Mouse (Mus musculus) frontal cortex, adult 2 months (tissue): ENCODE results near the gene Crot. TPM values are rescaled to one million over a fixed set of nuclear protein-coding genes. Genes with fewer than 3 reads are reported as not detected.

Experiments
- DNase-seq, 2 experiments: peaks; one replicate each; pipeline ENCODE4 v3.0.0; 2022; ENCODE audit warnings: low spot score in 1 of 2; ENCODE audit errors: extremely low spot score in 1 of 2
- polyA plus RNA-seq: library from polyadenylated mRNA; depleted of rRNA; stranded (reverse); fragments of >200 nt; gene quantifications from 2 replicates; pipeline ENCODE4 v1.2.3, GENCODE M21; 2012

Crot gene
- polyA plus RNA-seq, 1 experiment, result 27.1 TPM

GRCm38 (mm10) chr5:8999108-8999507 is 2.0 kb upstream of the Crot start:
- no peak for DNase-seq

DNA sequence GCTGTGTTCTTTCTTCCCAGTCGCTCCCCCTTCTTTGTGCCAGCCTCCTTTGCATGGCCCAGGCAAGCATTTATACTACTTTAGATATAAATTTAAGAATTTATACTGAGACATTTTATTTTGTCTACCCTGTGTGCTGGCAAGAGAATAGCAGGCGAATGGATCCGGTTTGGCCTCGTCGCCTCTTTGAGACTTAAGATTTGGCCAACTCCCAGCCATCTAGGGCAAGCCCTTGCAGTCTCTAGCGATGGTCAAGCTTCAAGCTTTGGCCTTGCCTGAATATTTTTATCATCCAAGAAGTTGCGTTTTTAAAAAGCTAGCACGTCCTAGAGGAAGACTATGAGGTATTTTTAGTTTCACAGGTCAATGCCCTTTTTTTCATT is 380 bp upstream of the Crot start:
- no peak for DNase-seq

GRCm38 (mm10) chr5:8995966-8996685 is 998 bp downstream of the Crot start:
- DNase-seq, result peak in 1 of 2 experiments; percentile 33

GRCm38 (mm10) chr5:8991626-8992025 is 5.5 kb downstream of the Crot start:
- DNase-seq, result no peak

DNA sequence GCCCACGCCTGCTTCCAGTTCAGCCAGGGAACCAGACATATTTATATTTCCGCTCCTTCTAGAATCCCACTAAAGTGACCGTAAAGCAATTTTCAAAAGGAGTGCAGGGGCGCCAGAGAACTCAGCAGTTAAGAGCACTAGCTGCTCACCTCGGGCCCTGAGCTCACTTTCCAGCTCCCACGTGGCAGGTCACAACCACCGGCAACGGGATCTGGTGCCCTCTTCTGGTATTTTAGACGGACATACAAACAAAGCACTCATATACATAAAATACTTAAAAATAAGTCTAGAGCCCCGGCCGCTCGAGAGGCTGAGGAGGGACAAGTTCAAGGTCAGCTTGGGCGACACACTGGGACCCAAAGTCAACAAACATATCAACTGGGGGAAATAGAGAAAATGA is 6.6 kb downstream of the Crot start:
- DNase-seq, result no peak

GRCm38 (mm10) chr5:8987925-8988324 is 9.2 kb downstream of the Crot start:
- no peak for DNase-seq

- no peak for DNase-seq
Measured at GRCm38 (mm10) chr5:8985470-8985869, 11.7 kb downstream of the Crot start.

DNA sequence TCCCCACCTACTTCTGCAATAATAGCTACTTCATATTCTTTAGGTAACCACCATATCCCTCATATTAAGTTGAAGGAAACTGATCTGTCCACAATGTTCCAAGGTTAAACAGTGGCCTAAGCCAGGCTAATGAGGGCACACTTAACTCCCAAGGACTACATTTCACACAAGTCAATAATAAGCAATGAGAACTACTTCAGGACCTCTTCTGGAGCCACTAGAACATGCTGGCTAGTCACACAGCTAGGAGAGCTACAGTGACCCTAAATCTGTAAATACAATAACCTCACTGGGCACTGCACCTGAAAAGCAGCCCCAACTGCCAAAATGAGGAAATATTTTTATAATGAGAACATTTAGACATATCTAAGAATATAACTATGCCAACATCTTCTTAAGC is 22.4 kb downstream of the Crot start:
- no peak for DNase-seq

DNA sequence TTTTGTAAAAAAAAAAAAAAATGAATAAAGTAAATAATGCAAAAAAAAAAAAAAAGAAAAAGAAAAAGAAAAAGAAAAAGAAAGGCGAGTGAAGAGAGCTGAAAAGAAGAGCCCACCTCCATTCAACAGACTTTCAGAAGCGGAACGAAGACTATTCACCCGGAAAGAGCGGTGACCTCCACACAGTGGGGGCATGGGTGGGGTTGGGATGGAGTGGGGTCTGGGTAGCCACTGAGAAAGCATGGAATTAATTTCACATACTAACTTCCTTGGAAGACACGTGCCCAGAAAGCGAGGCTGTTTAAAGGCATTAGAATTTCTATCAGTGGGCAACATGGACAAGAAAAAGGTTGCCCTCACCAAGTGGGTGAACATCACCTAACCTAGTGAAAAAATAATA is 24.8 kb downstream of the Crot start:
- no peak for DNase-seq

- DNase-seq, result no peak
Measured at GRCm38 (mm10) chr5:8970694-8971093, 26.4 kb downstream of the Crot start.

DNA sequence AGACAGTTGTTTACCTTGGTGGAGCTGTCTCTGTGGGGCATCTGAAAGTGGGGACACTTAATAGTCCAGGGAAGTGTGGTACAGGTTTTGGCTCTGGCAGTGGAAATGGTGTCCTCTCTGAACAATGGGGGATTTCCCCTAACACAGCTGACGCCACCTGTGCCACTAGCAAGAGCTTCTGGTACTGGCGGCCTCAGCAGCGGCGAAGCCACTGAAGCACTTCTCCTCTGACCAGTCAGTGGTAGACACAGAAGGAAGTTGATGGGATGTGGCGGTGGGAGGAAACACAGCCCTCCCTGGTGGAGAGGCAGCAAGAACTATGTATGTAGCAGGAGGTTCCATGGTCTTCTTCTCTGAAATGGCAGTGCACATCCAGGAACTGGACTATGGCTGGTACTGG is 32.6 kb downstream of the Crot start:
- DNase-seq, result no peak

GRCm38 (mm10) chr5:8960534-8960933 is 36.6 kb downstream of the Crot start:
- DNase-seq, result no peak

DNA sequence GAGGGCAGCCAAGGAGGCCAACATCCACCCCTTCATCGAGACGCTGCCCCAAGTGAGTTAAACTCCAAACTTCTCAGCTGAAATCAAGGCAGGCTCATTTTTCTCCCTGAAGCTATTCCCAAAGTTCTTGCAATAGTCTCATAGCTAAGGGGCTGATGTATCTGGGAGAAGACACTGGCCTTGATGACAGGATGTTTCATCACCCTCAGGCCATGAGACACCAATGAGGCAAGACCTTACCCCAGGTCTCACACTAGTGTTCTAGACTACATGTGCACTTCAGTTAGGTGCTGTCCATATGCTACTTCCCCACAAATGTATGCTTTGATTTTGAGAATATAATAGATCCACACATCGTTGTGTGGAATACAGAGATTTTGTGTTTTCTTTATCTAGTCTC is 41.6 kb downstream of the Crot start:
- no peak for DNase-seq

GRCm38 (mm10) chr5:8953660-8954059 is 43.5 kb downstream of the Crot start:
- DNase-seq, result no peak

DNA sequence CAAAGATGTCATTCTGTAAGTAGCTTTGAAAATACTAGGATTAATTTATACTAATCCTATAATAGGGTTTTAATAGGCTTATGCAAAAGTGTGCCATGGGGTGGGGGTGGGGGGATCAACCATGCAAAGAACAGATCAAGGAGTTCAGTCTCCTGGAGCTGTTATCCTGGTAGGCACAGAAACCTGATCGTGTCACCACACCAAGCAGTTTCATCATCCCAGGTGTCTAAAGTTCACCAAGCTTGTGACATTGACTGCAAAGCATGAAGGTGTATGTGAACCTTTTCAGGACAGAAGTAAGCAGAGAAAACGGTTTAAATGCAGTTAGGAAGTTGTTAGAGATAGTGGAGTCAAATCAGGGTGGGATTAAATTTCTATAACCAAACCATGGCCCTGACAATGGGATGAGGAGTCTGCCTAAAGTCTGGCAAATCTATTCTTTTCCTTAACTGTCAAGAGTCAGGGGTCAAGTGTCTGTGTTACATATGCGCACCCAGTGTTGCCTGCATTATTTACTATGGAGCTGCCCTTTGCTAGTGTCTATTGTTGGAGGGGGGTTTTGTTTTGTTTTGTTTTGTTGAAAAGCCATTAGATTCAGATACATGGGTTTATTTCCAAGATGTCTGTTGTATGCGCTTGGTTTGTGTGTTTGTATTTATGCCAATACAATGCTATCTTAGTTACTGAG is 49.6 kb downstream of the Crot start:
- DNase-seq, result no peak

DNA sequence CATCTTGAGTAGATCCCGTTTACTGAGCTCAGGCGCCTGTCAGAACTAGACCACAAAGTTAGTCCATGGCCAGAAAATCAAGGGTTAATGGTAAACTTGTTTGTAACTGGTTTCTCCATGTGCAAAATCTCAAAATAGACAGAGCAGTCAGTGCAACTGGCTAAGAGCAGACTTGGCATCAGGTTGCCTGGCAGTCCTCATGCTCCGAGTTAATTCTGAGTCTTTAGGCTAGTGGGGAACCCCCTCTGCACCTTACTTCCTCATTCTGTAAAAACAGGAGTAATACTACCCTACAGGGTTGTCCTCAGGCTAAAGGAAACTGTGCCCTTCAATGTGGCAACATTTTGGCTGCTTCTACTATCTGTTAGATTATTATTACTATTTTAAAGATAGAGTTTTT is 53.3 kb downstream of the Crot start:
- DNase-seq, result no peak

DNA sequence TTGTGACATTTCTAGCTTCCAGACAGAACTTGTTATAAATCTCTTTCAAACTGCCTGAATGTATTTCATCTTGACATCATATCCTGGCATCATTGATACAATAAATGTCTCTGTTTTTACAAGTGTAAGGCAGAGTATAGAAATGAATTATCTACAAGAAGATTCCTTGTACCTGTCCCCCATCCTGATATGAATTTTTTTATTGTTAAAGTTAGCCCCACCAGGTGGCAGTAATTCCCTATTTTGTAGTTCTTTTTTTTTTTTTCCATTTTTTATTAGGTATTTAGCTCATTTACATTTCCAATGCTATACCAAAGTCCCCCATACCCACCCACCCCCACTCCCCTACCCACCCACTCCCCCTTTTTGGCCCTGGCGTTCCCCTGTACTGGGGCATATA is 55.9 kb downstream of the Crot start:
- peak in 1 of 2 experiments; percentile 24 for DNase-seq

DNA sequence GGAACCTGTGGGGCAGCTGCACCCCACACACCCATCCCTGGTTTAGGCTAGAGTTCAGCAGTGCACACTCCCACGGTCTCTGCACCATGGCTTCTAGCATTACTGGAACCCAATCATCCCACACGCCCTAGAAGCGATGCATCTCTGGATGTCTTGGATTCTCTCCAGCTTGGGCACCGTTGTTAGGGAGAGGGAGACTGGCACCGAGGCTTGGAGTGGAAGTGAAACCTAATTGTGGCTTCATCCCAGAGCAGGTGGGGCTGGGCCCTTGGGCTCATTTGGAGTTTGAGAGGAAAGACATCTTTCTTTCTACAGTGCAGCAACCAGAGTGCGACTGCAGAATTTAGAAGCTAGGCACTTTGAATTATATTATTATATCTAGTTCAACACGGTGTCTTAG is 59.2 kb downstream of the Crot start:
- DNase-seq, result no peak

GRCm38 (mm10) chr5:8928440-8928839 is 68.7 kb downstream of the Crot start:
- DNase-seq, result no peak

DNA sequence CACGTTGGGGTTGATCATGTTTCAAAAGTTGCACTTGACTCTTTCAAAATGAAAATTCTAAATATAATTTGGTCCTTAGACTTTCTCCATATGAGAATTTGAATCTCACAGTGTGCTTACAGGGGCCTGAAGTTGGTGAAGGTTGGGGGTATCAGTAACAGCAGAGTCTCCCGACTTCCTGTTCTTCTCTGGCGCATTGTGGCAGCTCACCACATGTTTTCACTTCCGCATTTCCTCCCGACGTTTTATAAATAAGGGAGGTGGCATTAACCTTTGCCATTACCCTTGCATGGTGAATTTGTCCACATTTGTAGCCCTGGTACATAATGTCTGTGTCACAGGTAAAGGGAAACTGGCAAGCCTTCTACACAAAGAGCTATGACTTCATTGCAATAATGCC is 80.1 kb downstream of the Crot start:
- DNase-seq, result no peak

GRCm38 (mm10) chr5:8916400-8916799 is 80.7 kb downstream of the Crot start:
- DNase-seq, result no peak
